Mouse (Mus musculus) monocyte, adult 2 months (primary cell): ENCODE results near the gene Spcs2.
"Not testable (repeated sequence)": the region's sequence is repeated elsewhere in the genome, so short reads cannot be mapped to it uniquely, and the experiment has no call there.

ENCODE experiments used
- DNase-seq, 2 experiments: peaks; one replicate each; pipeline ENCODE4 v3.0.0; 2022; ENCODE audit warnings: low spot score in 2 of 2, low read depth in 1 of 2

Gene Spcs2

DNA sequence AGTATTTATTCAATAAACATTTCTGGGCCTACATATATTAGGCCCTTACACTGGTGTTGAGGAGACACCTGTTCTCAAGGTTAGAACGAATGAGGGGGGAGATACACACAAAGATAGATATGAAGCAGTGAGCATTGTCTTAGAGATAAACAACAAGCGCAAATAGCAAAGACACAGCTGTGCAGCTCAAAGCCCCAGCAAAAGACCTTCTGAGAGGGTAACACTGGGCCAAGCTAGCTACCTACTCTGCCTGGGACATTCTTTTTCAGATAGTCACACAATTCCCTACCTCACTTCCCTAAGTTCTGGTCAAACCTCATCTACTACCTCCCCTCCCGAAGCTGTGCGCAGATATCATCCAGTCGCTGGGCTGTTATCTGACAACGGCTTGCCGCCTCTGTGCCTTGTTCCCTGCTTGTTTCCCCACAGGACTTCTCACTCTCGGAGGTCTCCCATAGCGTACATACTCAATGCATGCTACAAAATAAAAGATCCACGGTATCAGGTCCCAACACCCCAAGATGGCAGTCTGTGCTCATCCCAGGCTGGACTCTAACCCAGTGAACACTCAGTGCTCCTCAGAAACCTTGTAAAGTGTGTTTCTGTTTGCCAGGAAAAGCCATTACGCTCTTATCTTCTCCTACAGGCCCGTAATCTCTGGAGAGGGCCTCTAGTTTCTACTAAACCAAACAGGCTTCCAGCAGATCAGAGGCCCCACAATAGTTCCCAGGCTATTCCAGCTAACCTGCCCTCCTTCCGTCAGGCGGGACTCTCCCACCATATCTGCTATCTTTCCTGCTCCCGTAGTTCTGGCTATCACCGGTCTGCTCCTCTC is 38.4 kb downstream of the Spcs2 start:
- DNase-seq = no peak

DNA sequence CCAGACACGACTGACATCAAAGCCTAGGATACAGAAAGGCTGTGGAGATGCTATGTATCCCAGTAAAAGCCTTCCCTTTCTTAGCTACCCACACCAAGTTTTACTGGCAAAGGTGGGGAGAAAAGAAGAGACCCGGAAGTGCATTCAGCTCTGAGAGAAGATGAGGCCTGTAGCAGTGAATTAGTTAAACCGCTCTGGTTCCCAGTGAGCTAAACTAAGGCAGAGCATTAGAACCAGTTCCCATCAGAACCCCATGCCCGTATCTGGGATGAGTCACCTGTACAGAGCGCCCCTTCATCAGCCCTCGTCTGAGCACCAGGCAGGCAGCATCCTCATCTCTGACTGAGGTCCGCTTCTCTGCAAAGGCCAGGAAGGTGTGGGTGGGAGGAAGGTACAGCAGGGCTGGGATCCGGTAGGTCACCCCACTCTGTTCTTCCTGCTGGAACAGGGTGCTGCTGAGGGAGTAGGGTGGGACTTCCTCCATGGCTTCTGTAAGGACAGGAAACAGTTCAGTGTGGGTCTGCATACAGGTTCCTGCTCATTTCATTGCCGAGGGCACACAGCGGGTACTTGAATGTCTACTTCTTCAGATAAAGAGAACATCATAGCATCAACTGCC is 40.1 kb downstream of the Spcs2 start:
- no peak for DNase-seq

GRCm38 (mm10) chr7:99822426-99822825 is 40.8 kb downstream of the Spcs2 start:
- no peak for DNase-seq

- no peak for DNase-seq
Measured at GRCm38 (mm10) chr7:99821953-99822352, 41.3 kb downstream of the Spcs2 start.

GRCm38 (mm10) chr7:99818181-99818725 is 45.0 kb downstream of the Spcs2 start:
- DNase-seq = not testable (repeated sequence)

GRCm38 (mm10) chr7:99813394-99813793 is 49.9 kb downstream of the Spcs2 start:
- DNase-seq = no peak

DNA sequence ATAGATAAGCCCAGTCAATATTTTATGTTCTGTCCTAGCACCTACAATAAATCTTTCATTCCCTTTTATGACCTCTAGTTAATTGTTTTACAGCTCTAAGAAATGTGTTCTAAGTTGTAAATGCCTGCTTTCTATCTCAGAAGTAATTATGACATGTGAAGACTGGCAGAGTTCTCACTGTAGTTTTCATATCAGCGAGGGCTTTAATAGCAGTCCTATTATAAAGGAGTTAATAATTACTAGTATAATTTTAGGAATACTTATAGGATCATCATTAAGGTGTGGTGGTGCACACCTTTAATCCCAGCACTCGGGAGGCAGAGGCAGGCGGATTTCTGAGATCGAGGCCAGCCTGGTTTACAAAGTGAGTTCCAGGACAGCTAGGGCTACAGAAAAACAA is 51.6 kb downstream of the Spcs2 start:
- no peak for DNase-seq

DNA sequence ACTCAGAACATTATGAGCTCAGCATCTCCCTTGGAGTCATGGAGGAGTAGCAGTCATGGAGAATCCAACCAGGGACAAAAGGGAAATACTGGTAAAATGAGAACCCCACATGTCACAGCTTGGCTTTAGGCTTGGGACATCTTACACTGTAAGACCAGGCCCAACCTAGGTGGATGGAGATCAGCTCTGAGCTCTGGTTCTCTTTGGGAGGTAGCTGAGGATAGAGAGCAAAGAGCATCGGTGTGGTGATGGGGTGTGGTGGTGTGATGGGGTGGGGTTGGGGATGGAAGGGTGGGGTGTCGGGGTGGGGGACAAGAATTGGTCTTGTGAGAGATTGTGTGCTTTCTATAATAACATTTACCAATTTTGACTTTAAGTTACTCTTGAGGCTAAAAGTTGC is 52.4 kb downstream of the Spcs2 start:
- DNase-seq = no peak

DNA sequence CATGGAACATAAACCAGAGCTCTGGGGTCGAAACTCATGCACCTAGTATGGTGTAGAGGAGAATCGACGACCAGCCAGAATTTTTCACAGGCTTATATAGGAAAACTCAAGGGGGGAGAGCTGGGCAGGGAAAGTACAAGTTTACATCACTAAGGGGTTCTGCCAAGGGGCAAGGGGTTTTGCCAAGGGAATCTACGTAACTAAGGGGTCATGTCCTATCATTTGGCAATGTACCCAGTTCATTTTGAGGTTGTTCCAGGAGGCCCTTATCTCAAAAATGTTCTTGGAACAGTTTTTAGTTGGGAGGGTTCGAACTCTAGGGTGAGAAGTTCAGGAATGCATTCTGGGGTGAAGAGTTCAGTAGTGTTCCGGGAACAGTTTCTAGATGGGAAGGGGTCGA is 56.2 kb downstream of the Spcs2 start:
- DNase-seq = not testable (repeated sequence)

DNA sequence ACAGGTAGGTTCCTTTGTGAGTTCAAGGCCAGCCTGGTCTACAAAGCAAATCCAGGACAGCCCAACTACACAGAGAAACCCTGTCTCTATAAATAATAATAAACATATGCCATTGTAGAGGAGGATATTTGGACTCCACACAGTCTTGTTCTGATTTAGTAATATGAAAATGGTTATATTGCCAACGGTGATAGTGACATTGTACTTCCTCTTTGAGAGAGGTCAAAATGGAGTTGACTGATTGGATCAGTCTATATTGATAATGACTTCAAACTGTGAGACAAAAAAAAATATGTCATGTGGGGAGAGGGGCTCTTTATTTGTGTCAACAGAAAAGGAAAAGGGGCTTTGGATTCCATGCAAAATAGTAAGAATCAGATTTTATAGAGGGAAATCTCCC is 57.9 kb downstream of the Spcs2 start:
- DNase-seq = no peak

GRCm38 (mm10) chr7:99804033-99804432 is 59.2 kb downstream of the Spcs2 start:
- not testable (repeated sequence) for DNase-seq

DNA sequence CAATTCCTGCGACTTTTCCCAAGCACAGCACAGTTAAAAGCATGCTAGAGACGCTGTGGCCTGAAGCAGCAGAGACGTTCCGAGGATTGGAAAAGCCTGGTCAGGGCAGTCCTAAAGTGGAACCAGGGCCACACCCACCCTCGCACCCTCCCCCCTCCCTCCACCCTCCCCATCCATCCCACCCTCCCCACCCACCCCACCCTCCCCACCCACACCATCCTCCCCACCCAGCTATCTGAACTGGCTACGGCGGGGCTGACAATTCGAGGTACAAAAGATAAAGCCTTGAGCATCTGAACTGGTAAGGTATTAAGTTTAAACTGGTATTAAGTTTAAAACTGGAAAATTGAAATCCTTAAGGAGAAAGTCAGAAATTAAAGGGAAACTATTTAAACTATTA is 59.7 kb downstream of the Spcs2 start:
- no peak for DNase-seq

GRCm38 (mm10) chr7:99799118-99799517 is 64.1 kb downstream of the Spcs2 start:
- no peak for DNase-seq

DNA sequence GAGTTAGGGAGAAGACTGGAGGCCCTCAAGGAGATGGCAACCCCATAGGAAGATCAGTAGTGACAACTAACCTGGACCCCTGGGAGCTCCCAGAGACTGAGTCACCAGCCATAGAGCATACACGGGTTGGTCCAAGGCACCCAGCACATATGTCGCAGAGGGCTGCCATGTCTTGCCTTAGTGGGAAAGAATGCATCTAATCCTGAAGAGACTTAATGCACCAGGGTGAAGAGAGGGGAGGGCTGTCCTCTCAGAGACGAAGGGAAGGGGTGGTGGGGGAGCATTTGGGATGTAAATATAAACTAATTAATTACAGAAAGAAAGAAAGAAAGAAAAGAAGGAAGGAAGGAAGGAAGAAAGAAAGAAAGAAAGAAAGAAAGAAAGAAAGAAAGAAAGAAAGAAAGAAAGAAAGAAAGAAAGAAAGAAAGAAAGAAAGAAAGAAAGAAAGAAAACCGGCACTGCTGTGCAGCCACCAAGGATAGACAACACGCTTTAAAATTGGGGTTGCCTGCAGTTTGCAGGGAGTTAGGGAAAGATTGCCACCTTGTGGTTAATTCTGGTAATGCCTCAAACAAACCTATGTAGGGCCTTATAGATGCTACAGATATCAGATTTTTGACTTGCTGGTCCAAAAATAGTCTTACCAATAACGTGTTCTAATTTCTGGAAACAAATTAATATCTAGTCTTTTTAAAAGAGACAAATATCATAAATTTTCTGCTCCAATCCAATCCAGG is 65.2 kb downstream of the Spcs2 start:
- no peak for DNase-seq

DNA sequence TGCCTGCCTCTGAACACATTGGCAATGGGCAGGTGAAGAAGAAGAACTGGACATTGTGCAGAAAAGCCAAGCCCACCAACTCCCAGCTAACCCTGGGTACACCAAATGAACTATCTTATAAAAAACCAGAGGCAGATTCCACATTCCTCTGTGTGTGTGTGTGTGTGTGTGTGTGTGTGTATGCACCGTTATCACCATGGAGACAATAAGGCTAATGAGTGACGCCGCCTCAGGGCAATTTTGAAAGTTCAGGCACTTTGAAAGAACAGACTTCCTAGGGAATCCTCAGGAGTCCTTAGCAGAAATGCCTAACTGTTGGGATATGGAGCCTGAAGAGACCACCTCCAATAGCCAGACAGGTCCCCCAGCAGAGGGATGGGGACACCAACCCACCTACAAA is 66.0 kb downstream of the Spcs2 start:
- no peak for DNase-seq

DNA sequence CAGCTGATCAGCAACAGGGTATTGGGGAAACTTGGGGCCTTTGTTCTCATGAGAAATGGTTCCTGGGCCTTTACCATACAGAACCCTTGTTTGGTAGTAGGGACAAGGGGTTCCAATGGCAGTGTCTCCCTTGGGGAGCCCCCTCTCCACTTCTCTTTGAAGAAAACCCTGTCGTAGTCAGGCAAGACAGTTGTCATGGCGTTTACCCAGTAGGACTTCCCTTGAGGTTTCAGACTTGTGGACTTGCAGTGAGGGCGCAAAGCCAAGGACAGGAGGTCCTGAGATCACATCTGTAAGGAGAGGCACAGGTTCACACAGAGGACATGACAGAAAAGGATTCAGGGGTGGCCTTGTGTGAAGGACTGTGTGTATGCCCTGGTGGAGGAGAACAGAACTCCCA is 66.8 kb downstream of the Spcs2 start:
- no peak for DNase-seq

DNA sequence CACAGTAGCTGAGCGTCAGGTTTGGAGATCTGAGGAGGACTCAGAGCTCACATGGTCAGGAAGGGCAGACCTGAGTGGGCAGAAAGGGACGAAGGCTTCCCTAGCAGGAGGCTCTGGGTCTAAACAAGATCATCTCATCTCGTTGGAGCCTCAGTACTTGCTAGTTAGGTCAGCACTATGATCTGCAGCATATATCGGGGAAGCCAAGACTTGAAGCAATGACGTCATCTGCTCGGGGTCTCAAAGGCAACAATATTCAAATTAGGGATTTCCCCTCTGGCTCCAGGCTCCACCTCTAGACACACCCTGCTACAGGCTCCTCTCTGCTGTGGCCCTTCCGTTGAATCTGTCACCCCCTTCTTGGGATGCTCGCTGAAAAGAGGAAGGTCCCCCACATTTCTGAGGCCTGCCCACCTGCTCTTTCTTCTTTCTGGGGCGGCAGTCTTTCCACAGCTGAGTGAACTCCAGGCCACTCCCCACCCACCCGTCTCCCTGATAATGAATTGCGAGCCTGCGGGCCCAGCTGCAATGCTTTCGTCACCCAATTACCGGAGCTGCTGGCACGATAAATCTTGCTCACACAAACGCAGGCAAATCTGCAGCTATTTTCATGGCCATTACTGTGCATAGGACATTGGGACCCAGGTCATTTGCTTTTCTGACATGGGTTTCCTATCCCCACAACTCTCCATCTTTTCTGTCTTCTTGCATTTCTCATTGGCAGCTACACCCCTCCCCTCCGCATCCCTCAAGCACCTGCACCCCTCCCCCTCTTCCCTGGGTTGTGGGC is 67.9 kb downstream of the Spcs2 start:
- no peak for DNase-seq

- no peak for DNase-seq
Measured at GRCm38 (mm10) chr7:99794096-99794495, 69.2 kb downstream of the Spcs2 start.

DNA sequence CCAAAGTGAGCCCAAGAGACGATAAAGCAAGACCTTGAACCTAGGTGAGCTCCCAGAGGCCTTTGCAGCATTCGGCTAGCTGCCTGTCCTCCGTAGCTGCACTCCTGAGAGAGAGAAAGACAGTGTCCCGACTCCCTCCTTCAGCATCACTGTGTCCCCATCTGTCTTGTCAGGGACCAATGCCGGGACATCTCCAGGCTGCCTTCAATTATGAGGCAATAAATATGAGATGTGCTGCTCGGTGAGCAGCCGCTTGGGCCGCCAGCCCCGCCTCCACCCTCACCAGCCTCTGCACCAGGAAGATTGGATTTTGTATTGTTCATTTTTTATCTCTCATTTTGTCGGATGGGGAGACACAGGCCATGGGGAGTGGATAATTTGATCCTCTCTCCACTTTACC is 72.4 kb downstream of the Spcs2 start:
- no peak for DNase-seq

- DNase-seq = no peak
Measured at GRCm38 (mm10) chr7:99788563-99788962, 74.7 kb downstream of the Spcs2 start.

DNA sequence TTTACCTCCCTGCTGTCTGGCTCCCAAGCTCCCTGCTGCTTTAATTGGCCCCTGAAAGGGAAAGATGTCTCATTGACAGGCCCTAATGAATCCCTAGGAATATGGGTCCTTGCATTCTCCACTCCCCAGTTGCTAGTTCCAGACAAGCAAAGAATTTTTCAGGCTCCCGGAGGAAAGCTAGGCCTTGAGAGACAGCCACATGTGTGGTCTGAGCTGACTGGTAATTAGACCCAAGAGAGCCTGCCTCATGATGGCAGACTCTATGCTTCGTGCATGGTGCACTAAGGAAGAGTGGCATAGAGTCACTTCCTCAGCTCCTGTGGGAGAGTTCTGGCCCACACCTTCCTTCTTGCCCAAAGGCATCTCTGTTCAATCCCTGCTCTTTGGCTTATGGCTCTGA is 75.3 kb downstream of the Spcs2 start:
- no peak for DNase-seq
